Mouse (Mus musculus): ENCODE results near the gene Cda. TPM values are rescaled to one million over a fixed set of nuclear protein-coding genes. Genes with fewer than 3 reads are reported as not detected.
A peak's percentile ranks its signal among the peaks of the same experiment; 100 is the strongest.

The Cda gene
- polyA plus RNA-seq, 1 experiment from 2014 or later = 6.5 TPM

GRCm38 (mm10) chr4:138303011-138303410 lies 64.8 kb downstream of the Cda start:
- Histone ChIP-seq H3K9me3 (no peaks in the 10 kb centered on the region), H3K36me3 (no peaks in the 10 kb centered on the region), H3K4me1 (replicated peaks) (peaks cover 40% of the 10 kb centered on the region), H3K9ac (no peak overlapping the region), H3K27ac (replicated peaks) (no peak overlapping the region), H3K4me2 (no peak overlapping the region), H3K4me3 (no peak overlapping the region), H3K27me3 (no peaks in the 10 kb centered on the region)
- 93% methylated on average over 3 of the region's 3 CpGs for WGBS
- ATAC-seq (ENCODE audit: low FRiP score, low read depth) = no peak

DNA sequence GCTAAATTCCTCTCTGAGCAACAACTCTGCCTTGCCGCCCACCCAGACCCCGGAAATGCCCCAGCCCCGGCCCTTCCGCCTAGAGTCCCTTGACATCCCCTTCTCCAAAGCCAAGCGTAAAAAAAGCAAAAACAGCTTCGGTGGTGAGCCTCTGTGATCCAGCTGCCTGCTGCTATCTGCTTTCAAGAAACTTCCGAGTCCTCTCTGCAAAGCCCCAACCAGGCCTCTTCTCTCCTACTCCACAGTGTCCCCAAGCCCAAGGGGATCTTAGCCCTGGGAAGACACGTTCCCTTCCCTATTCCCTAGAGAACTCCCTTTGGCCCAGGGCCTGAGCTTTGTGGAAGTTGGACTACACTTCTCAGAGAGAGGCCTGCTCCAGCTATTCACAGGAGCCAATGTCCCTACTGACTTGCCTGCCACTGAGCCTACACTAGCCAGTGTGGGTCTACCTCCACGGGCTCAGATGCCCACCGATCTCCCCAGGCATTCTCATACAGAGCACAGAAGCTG lies 66.5 kb downstream of the Cda start:
- Histone ChIP-seq H3K4me2 (no peak overlapping the region), H3K4me1 (replicated peaks) (peaks cover 26% of the 10 kb centered on the region), H3K27me3 (no peaks in the 10 kb centered on the region), H3K9ac (no peak overlapping the region), H3K9me3 (no peaks in the 10 kb centered on the region), H3K27ac (replicated peaks) (no peak overlapping the region), H3K36me3 (no peaks in the 10 kb centered on the region), H3K4me3 (no peak overlapping the region)
- WGBS = 92% methylated on average over 10 of the region's 10 CpGs
- no peak for ATAC-seq (ENCODE audit: low FRiP score, low read depth)

DNA sequence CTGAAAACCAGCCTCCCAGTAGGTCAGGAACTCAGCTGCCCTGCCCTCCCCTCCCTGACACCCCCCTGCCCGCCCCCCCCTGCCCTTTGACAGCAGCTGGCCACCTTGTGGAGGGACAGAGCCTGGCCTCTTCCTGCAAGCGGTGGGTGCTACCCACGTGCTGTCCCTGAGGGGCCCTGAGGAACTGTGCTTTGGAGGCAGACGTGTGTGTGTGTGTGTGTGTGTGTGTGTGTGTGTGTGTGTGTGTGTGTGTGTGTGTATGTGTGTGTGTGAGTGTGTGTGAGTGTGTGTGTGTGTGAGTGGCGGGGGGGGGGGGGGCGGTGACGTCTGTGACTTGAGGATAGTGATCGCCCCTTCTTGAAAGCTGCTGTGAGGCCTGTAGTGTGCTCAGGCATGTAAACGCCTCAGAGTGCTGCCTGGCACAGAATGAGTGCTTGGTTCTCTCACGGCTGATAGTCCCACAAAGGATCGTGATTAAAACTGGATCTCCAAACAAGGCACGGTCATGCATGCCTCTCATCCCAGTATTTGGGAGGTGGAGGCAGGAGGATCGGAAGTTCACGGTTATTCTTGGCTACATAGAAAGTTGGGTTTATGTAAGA lies 73.7 kb downstream of the Cda start:
- ATAC-seq (ENCODE audit: low FRiP score, low read depth) = peak; percentile 65
- H3K4me2 ChIP-seq = peak overlapping the region; percentile 36
- H3K4me3 ChIP-seq = no peak overlapping the region
- peaks cover 12% of the 10 kb centered on the region for H3K4me1 ChIP-seq (replicated peaks)
- no peaks in the 10 kb centered on the region for H3K9me3 ChIP-seq
- peak overlapping the region; percentile 87 for H3K27ac ChIP-seq (replicated peaks)
- H3K36me3 ChIP-seq = no peaks in the 10 kb centered on the region
- WGBS = 53% methylated on average over 11 of the region's 14 CpGs
- H3K27me3 ChIP-seq = no peaks in the 10 kb centered on the region
- no peak overlapping the region for H3K9ac ChIP-seq

DNA sequence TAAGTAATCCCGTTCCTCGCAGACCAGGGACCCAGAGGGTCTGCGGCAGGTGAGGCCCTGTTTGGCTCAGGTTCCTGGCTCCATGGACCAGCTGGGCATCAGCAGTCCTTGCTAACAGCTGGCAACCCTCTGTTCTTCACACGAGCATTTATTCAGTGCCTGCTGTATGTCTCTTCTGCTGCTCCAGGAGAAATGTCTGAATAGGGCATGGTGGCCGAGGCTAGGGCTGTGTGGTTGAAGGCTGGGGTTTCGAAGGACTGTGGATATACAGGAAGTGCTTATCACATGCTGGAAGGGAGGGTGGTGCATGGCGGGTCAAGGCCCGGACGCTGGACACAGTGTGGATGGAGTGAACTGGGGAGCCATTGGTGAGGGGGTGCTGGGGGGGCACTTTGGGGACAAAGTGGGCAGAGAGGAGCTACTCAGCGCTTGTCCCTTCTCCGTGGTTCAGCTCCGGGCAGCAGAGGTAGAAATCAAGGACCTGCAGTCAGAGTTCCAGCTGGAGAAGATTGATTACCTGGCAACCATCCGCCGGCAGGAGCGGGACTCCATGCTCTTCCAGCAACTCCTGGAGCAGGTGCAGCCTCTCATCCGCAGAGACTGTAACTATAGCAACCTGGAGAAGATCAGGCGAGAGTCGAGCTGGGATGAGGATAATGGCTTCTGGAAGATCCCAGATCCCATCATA lies 74.4 kb downstream of the Cda start:
- H3K27ac ChIP-seq (replicated peaks) = peak overlapping the region; percentile 87
- 59% methylated on average over 18 of the region's 18 CpGs for WGBS
- no peaks in the 10 kb centered on the region for H3K9me3 ChIP-seq
- H3K4me1 ChIP-seq (replicated peaks) = peaks cover 12% of the 10 kb centered on the region
- peak; percentile 91 for ATAC-seq (ENCODE audit: low FRiP score, low read depth)
- H3K36me3 ChIP-seq = no peaks in the 10 kb centered on the region
- no peak overlapping the region for H3K4me3 ChIP-seq
- no peak overlapping the region for H3K9ac ChIP-seq
- H3K27me3 ChIP-seq = no peaks in the 10 kb centered on the region
- H3K4me2 ChIP-seq = peak overlapping the region; percentile 36

DNA sequence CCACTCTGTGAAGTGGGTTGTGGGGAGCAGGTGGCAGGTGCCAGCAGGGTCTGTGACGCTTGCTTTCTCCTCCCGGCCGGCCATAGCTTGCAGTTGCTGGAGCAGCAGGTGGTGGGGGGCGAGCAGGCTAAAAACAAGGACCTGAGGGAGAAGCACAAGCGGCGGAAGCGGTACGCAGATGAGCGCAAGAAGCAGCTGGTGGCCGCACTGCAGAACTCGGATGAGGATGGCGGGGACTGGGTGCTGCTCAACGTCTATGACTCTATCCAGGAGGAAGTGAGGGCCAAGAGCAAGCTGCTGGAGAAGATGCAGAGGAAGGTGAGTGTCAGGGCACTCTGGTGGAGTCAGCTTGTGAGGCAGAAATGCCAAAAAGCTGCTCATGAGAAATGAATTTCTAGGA lies 75.8 kb downstream of the Cda start:
- 0 out of 2 replicates have a peak overlapping the region, but pooled peaks have one; percentile 20 for H3K27ac ChIP-seq (replicated peaks)
- no peak overlapping the region for H3K4me2 ChIP-seq
- no peak overlapping the region for H3K9ac ChIP-seq
- no peaks in the 10 kb centered on the region for H3K27me3 ChIP-seq
- no peaks in the 10 kb centered on the region for H3K9me3 ChIP-seq
- H3K36me3 ChIP-seq = no peaks in the 10 kb centered on the region
- no peak for ATAC-seq (ENCODE audit: low FRiP score, low read depth)
- H3K4me1 ChIP-seq (replicated peaks) = peaks cover 12% of the 10 kb centered on the region
- WGBS = 82% methylated on average over 13 of the region's 13 CpGs
- no peak overlapping the region for H3K4me3 ChIP-seq

DNA sequence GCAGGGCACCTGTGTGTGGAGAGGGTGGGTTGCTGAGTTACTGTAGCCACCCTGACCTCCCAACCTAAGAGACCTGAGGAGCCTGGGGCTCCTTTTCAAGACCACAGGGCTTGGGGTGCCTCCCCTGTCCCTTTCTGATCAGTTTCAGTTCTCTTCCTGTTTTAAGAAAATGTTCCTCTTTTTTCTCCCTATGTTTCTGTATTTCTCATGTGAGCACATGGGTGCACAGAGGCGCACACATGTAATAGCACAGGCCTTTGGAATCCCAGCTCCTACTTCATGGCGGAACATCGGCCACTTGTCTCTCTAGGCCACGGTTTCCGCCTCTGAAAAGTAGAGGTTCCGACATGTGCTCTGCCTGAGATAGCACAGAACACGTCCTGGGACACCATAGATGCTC lies 79.1 kb downstream of the Cda start:
- Histone ChIP-seq H3K4me1 (replicated peaks) (peaks cover 7% of the 10 kb centered on the region), H3K36me3 (no peaks in the 10 kb centered on the region), H3K27me3 (no peaks in the 10 kb centered on the region), H3K4me3 (no peak overlapping the region), H3K9ac (no peak overlapping the region), H3K4me2 (no peak overlapping the region), H3K9me3 (no peaks in the 10 kb centered on the region), H3K27ac (replicated peaks) (no peak overlapping the region)
- WGBS = 92% methylated on average over 7 of the region's 7 CpGs
- ATAC-seq (ENCODE audit: low FRiP score, low read depth) = no peak

Small RNA genes within 50 kb of the gene (microRNA-seq; reads per million reads assigned to microRNA genes)
- gene Gm27646 (not detected), gene Mir7019 (1.3 reads per million)

Other genes with a start within 250 kb of the Cda start
- 173 and 185 TPM in 2 replicates for gene Hp1bp3, start 151.7 kb downstream of the Cda start, polyA plus RNA-seq (2015; fragmentation: Nextera tagmentation; extraction: Ambion mirVana)
- 16.5 and 20.3 TPM in 2 replicates for gene Sh2d5, start 117.6 kb downstream of the Cda start, polyA plus RNA-seq (2015; fragmentation: Nextera tagmentation; extraction: Ambion mirVana)
- 3.9 and 4.5 TPM in 2 replicates for gene Kif17, start 117.6 kb downstream of the Cda start, polyA plus RNA-seq (2015; fragmentation: Nextera tagmentation; extraction: Ambion mirVana)
- gene Ddost, start 63.3 kb downstream of the Cda start, polyA plus RNA-seq (2015; fragmentation: Nextera tagmentation; extraction: Ambion mirVana) = 210 and 220 TPM in 2 replicates
- 105 and 111 TPM in 2 replicates for gene Pink1, start 41.7 kb downstream of the Cda start, polyA plus RNA-seq (2015; fragmentation: Nextera tagmentation; extraction: Ambion mirVana)
- 15.7 and 16.5 TPM in 2 replicates for gene Fam43b, start 28.5 kb upstream of the Cda start, polyA plus RNA-seq (2015; fragmentation: Nextera tagmentation; extraction: Ambion mirVana)
- 17.6 and 19.2 TPM in 2 replicates for gene Mul1, start 66.7 kb upstream of the Cda start, polyA plus RNA-seq (2015; fragmentation: Nextera tagmentation; extraction: Ambion mirVana)
- gene Camk2n1, start 86.3 kb upstream of the Cda start, polyA plus RNA-seq (2015; fragmentation: Nextera tagmentation; extraction: Ambion mirVana) = 16.9 and 17.0 TPM in 2 replicates